Mouse (Mus musculus) lung, postnatal 0 days (tissue): Measurements from ENCODE around the gene Gm20388. TPM values are rescaled to one million over a fixed set of nuclear protein-coding genes. Genes with fewer than 3 reads are reported as not detected.
A peak's percentile ranks its signal among the peaks of the same experiment; 100 is the strongest.

Experiments used
- ATAC-seq: fragments of 200-750 bp; cut with Nextera tagmentation; 2 replicates; pipeline ENCODE4 v1.8.0; 2017; ENCODE audit warnings: moderate library complexity
- DNase-seq: peaks from one replicate; pipeline ENCODE4 v3.0.0-alpha.2; 2016; ENCODE audit warnings: low spot score
- H3K27ac ChIP-seq: fragments of 300-500 bp; sonication (generic); 2 replicates; pipeline ENCODE4 v1.5.1; 2014; ENCODE audit warnings: antibody characterized with exemption, mild to moderate bottlenecking, low read length, mixed read lengths
- H3K27me3 ChIP-seq: fragments of 300-500 bp; sonication (generic); replicated peaks from 2 replicates; pipeline ENCODE4 v1.6.1; 2014; ENCODE audit warnings: low read length, mixed read lengths; ENCODE audit not compliant: insufficient read depth
- H3K36me3 ChIP-seq: fragments of 300-500 bp; sonication (generic); 2 replicates; pipeline ENCODE4 v1.6.1; 2014; ENCODE audit warnings: low read length, mixed read lengths; ENCODE audit not compliant: insufficient read depth
- H3K4me1 ChIP-seq: fragments of 300-500 bp; sonication (generic); 2 replicates; pipeline ENCODE4 v1.6.1; 2014; ENCODE audit warnings: antibody characterized with exemption, low read depth, low read length, mixed read lengths; ENCODE audit not compliant: insufficient read depth
- H3K4me2 ChIP-seq: fragments of 300-500 bp; sonication (generic); replicated peaks from 2 replicates; pipeline ENCODE4 v1.6.1; 2014; ENCODE audit warnings: low read depth, mild to moderate bottlenecking, low read length, moderate library complexity, mixed read lengths
- H3K4me3 ChIP-seq: fragments of 300-500 bp; sonication (generic); 2 replicates; pipeline ENCODE4 v1.5.1; 2014; ENCODE audit warnings: low read depth, low read length
- H3K9ac ChIP-seq: fragments of 300-500 bp; sonication (generic); replicated peaks from 2 replicates; pipeline ENCODE4 v1.6.1; 2014; ENCODE audit warnings: low read depth, mild to moderate bottlenecking
- H3K9me3 ChIP-seq: fragments of 300-500 bp; sonication (generic); 2 replicates; pipeline ENCODE4 v1.6.1; 2016; ENCODE audit warnings: low read length, mixed read lengths
- CTCF ChIP-seq: IDR thresholded peaks from 2 replicates; pipeline ENCODE4 v1.5.1; 2016; ENCODE audit warnings: antibody characterized with exemption, mild to moderate bottlenecking
- EP300 ChIP-seq: IDR thresholded peaks from 2 replicates; pipeline ENCODE4 v1.6.1; 2016; ENCODE audit warnings: antibody characterized with exemption, mild to moderate bottlenecking, control low read depth
- WGBS: fragments of 180-500 bp; shearing (Covaris S2); extraction: QIAGEN DNeasy Blood & Tissue Kit; methylation state at CpG from one replicate; pipeline ENCODE4 v1.1.7; 2014; 5-methylcytosine and 5-hydroxymethylcytosine counted together
- polyA plus RNA-seq: library from polyadenylated mRNA; unstranded; fragments of >200 nt; fragmentation: Nextera tagmentation; extraction: Ambion mirVana; gene quantifications from 2 replicates; pipeline ENCODE4 v1.2.1, GENCODE M21; 2015

Gene Gm20388
- polyA plus RNA-seq, 1 experiment from 2014 or later = not detected

GRCm38 (mm10) chr8:122661138-122661537 lies 2750.5 kb downstream of the Gm20388 start:
- Histone ChIP-seq H3K4me1 (peaks cover 28% of the 10 kb centered on the region; the same call in 1 of the 2 replicates), H3K27me3 (no peaks in the 10 kb centered on the region), H3K36me3 (no peaks in the 10 kb centered on the region), H3K9me3 (no peaks in the 10 kb centered on the region), H3K9ac (no peak overlapping the region), H3K4me2 (no peak overlapping the region), H3K27ac (no peak overlapping the region), H3K4me3 (no peak overlapping the region)
- DNase-seq = peak; percentile 87
- no peak for TF ChIP-seq CTCF
- no peak for TF ChIP-seq EP300
- 30% methylated on average over 7 of the region's 7 CpGs for WGBS
- ATAC-seq = peak; percentile 61

DNA sequence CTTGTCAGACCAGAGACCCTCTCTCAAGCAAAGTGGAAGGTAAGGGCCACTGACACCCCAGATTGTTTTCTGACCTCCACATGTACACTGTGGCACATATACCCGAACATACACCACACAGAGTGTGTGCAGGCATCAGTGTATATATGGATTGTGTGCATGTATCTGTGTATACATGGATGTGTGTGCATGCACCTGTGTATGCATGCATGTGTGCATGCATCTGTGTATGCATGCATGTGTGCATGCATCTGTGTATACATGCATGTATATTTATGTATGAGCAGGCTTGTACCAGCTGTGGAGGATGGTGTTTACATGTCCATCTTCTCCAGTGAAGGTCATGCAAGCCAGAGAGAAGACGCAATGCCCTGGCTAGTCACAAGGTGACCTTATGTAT lies 2751.3 kb downstream of the Gm20388 start:
- Histone ChIP-seq H3K27ac (no peak overlapping the region), H3K9me3 (no peaks in the 10 kb centered on the region), H3K27me3 (no peaks in the 10 kb centered on the region), H3K4me3 (no peak overlapping the region), H3K9ac (no peak overlapping the region), H3K4me1 (peaks cover 30% of the 10 kb centered on the region), H3K36me3 (no peaks in the 10 kb centered on the region), H3K4me2 (no peak overlapping the region)
- 62% methylated on average over 2 of the region's 2 CpGs for WGBS
- TF ChIP-seq CTCF (no peak), EP300 (no peak)
- DNase-seq (no peak), ATAC-seq (no peak)

DNA sequence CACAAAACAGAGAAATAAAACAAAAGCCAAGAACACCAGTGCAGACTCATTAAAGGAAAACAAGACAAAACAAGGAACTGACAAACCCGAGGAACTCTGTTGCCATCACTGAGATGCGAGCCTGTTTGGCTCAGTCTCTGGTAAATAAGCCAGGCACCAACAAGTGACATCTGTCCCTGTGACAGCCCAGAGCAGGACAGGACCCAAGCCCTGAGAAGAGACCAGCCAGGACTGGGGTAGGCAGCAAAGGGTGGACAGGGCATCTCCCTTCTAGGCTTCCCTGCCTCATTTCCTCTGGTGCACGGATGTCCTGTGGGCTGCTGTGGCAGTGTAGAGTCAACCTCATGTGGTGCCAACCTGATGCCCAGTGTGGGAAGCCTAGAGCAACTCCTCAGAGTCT lies 2752.5 kb downstream of the Gm20388 start:
- no peaks in the 10 kb centered on the region for H3K36me3 ChIP-seq
- H3K4me1 ChIP-seq = peaks cover 33% of the 10 kb centered on the region
- no peaks in the 10 kb centered on the region for H3K27me3 ChIP-seq
- 0 out of 2 replicates have a peak overlapping the region, but pooled peaks have one; percentile 27 for H3K27ac ChIP-seq
- TF ChIP-seq EP300 (no peak), CTCF (no peak)
- no peak overlapping the region for H3K9ac ChIP-seq
- no peaks in the 10 kb centered on the region for H3K9me3 ChIP-seq
- 48% methylated on average over 3 of the region's 3 CpGs for WGBS
- ATAC-seq = no peak
- no peak for DNase-seq
- no peak overlapping the region for H3K4me3 ChIP-seq
- no peak overlapping the region for H3K4me2 ChIP-seq

- Histone ChIP-seq H3K27me3 (no peaks in the 10 kb centered on the region), H3K9ac (no peak overlapping the region), H3K4me1 (peaks cover 31% of the 10 kb centered on the region), H3K4me2 (no peak overlapping the region), H3K4me3 (no peak overlapping the region), H3K36me3 (no peaks in the 10 kb centered on the region), H3K9me3 (no peaks in the 10 kb centered on the region), H3K27ac (no peak overlapping the region)
- WGBS = 45% methylated on average over 5 of the region's 5 CpGs
- TF ChIP-seq CTCF (no peak), EP300 (no peak)
- DNase-seq (no peak), ATAC-seq (no peak)
Observed at GRCm38 (mm10) chr8:122663670-122664069, 2753.0 kb downstream of the Gm20388 start.

DNA sequence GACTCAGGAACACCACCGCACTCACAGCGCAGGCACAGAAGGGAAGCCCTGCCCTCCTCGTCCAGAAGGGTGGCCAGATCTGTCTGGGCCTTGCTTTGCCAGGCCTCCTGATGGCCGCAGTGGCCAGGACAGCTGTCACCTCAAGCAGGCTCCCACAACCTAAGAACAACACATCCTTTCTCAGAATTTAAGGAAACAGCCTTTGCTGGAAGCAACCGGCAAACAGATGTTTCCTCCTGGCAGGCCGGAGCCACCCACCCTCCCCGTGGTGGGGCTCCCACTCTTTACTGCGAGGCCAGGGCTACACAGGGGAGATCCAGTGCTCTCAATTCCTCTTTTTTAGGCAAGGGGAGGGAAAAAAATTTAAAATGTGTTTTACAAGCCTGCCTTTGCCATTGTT lies 2754.6 kb downstream of the Gm20388 start:
- H3K27me3 ChIP-seq = no peaks in the 10 kb centered on the region
- no peaks in the 10 kb centered on the region for H3K9me3 ChIP-seq
- TF ChIP-seq EP300 (peak; percentile 86), CTCF (peak; percentile 47)
- peak; percentile 79 for ATAC-seq
- no peak overlapping the region for H3K9ac ChIP-seq
- peak overlapping the region; percentile 82 for H3K27ac ChIP-seq
- H3K4me1 ChIP-seq = peaks cover 28% of the 10 kb centered on the region
- DNase-seq = peak; percentile 82
- no peak overlapping the region for H3K4me3 ChIP-seq
- no peaks in the 10 kb centered on the region for H3K36me3 ChIP-seq
- H3K4me2 ChIP-seq = no peak overlapping the region
- 22% methylated on average over 8 of the region's 8 CpGs for whole genome bisulfite sequencing

- DNase-seq (peak; percentile 76), ATAC-seq (peak; percentile 68)
- Histone ChIP-seq H3K27me3 (no peaks in the 10 kb centered on the region), H3K9me3 (no peaks in the 10 kb centered on the region), H3K36me3 (no peaks in the 10 kb centered on the region), H3K4me3 (no peak overlapping the region), H3K9ac (no peak overlapping the region), H3K4me2 (no peak overlapping the region; the same call in 1 of the 2 replicates), H3K27ac (peak overlapping the region; percentile 82), H3K4me1 (peaks cover 28% of the 10 kb centered on the region)
- 39% methylated on average over 12 of the region's 14 CpGs for WGBS
- TF ChIP-seq EP300 (no peak; the same call in none of the 2 replicates), CTCF (no peak)
Observed at GRCm38 (mm10) chr8:122665667-122666316, 2755.2 kb downstream of the Gm20388 start.
